Mouse (Mus musculus) ES-Bruce4 (cell line): Measurements from ENCODE around the gene Golt1b. TPM values are rescaled to one million over a fixed set of nuclear protein-coding genes. Genes with fewer than 3 reads are reported as not detected.
"Not testable (repeated sequence)": the region's sequence is repeated elsewhere in the genome, so short reads cannot be mapped to it uniquely, and the experiment has no call there.

Experiments
- H3K27ac ChIP-seq: 2 replicates; pipeline ENCODE4 v1.5.1; 2012; ENCODE audit warnings: low read length, inconsistent platforms; ENCODE audit not compliant: insufficient read depth
- H3K27me3 ChIP-seq: 2 replicates; pipeline ENCODE4 v1.6.1; 2012; ENCODE audit warnings: mild to moderate bottlenecking, low read length, inconsistent platforms; ENCODE audit not compliant: control insufficient read depth, poor library complexity, insufficient read depth, severe bottlenecking
- H3K36me3 ChIP-seq: 2 replicates; pipeline ENCODE4 v1.6.1; 2012; ENCODE audit warnings: inconsistent platforms, mild to moderate bottlenecking, low read length, moderate library complexity; ENCODE audit not compliant: control insufficient read depth, poor library complexity, insufficient read depth, severe bottlenecking
- H3K4me1 ChIP-seq: one replicate; pipeline ENCODE4 v1.8.1; 2011; ENCODE audit warnings: low read length; ENCODE audit not compliant: control insufficient read depth, insufficient read depth
- H3K4me3 ChIP-seq: 2 replicates; pipeline ENCODE4 v1.5.1; 2011; ENCODE audit warnings: low read depth, mild to moderate bottlenecking, low read length
- H3K9ac ChIP-seq: 2 replicates; pipeline ENCODE4 v1.6.1; 2012; ENCODE audit warnings: low read depth, mild to moderate bottlenecking, inconsistent platforms; ENCODE audit not compliant: poor library complexity, severe bottlenecking
- H3K9me3 ChIP-seq: replicated peaks from 2 replicates; pipeline ENCODE4 v1.6.1; 2012; ENCODE audit warnings: mild to moderate bottlenecking, low read length, inconsistent platforms; ENCODE audit not compliant: control insufficient read depth, poor library complexity, insufficient read depth, severe bottlenecking
- CTCF ChIP-seq: IDR thresholded peaks from one replicate; pipeline ENCODE4 v1.8.1; 2011; ENCODE audit warnings: low read depth, low read length
- EP300 ChIP-seq: IDR thresholded peaks from 2 replicates; pipeline ENCODE4 v1.6.1; 2011; ENCODE audit warnings: low read depth, low read length; ENCODE audit not compliant: insufficient read depth
- POLR2A ChIP-seq: IDR thresholded peaks from one replicate; pipeline ENCODE4 v1.8.1; 2011; ENCODE audit warnings: low read length; ENCODE audit not compliant: insufficient read depth
- polyA plus RNA-seq: library from polyadenylated mRNA; stranded (reverse); fragments of >200 nt; gene quantifications from 2 replicates; pipeline ENCODE4 v1.2.4, GENCODE M21; 2011; ENCODE audit warnings: low read depth; ENCODE audit not compliant: missing spikeins, insufficient read depth, insufficient read length

The Golt1b gene
- polyA plus RNA-seq, 1 experiment = 61.4 TPM

DNA sequence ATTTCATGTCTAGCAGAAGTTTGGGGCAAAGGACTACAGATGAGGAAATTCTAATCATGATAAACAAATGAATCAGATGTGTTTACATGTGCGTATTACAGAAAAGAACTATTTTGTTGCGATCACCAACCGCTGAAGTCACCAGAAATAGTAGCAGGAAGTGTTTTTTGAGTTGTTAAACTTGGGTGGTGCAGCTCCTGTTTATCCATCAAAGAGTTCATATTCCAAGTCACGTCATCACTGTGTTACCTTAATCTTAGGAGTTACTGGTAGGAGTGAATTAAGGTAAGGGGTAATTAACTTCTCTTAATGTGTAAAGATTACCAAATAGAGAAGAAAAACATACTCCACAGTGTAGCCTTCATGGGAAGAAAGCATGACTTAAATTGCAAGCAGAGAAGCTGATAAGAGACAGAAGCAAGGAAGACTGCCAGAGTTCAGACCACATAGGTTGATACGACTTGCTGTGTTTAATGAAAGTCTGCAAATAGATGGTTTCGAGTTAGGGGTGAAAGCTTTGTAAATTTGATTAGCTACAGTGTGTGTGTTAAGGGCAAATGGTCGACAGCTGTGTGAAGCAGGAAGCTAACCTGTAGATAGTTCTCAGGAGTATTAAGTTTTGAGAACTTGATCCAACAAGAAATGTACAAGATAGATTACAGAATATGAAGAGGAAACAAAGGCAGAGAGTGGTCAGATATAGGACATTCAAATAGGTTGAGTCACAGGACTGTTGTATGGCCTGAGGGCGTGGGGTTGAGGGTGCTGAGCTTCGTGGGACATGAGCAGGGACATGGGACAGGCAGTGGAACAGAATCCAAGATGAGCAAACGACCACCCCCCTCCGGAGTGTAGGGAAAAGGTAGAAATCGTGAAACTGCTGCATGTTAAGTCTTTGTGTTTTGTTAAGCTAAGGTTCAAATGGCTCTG, 40.6 kb upstream of the Golt1b start:
- Histone ChIP-seq H3K27me3 (no peaks in the 10 kb centered on the region), H3K9me3 (no peaks in the 10 kb centered on the region), H3K4me1 (no peaks in the 10 kb centered on the region), H3K4me3 (peak overlapping the region; percentile 82), H3K27ac (no peak overlapping the region), H3K9ac (peak overlapping the region; percentile 35), H3K36me3 (no peaks in the 10 kb centered on the region; the same call in 1 of the 2 replicates)
- no peak for TF ChIP-seq EP300
- no peak for TF ChIP-seq POLR2A
- no peak for TF ChIP-seq CTCF

DNA sequence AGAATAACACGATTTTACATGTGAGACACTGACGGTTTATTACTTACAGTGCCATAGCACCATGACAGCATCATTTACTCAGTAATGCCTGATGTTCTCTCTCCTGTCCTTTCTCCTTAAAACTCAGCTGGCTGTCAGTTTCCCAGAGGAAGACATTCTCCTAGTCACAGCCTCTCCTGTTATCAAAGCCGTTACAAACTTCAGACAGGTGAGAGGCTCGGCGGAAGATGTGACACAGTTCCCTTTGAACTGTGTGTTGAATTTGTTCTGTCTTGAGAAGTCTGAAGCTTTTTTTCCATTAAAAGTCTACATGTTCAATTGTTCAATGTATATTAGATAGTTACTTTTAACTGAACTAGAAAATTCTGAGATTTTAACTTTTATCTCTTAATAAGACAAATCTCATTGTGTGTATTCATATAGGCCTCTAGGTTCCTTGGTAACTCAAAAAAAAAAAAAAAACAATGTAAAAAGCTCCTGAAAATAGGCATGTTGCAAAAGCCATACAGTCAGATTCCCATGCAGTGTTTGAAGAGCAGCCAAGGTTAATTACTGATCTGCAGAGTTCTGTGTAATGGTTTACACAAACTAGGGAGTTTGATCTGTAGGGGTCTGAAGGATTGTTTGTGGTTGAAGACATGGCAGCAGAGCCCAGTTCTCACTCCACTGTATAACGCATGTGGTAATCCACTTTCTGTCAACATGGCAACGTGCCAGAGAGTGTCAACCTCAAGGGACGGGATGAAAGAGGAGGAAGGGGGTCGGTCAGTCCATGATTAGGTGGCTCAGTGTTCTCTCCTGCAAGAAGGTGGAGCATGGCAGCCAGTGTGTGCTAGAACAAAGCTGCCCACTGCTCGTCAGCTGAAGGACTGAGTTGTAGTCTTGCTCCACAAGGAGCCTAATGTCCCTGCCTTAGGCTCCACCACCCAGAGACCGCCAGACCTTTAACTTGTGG, 39.3 kb upstream of the Golt1b start:
- H3K4me3 ChIP-seq = no peak overlapping the region
- H3K27me3 ChIP-seq = no peaks in the 10 kb centered on the region
- H3K9ac ChIP-seq = no peak overlapping the region
- TF ChIP-seq CTCF (no peak), EP300 (no peak), POLR2A (no peak)
- no peaks in the 10 kb centered on the region; the same call in 1 of the 2 replicates for H3K36me3 ChIP-seq
- no peak overlapping the region for H3K27ac ChIP-seq
- no peaks in the 10 kb centered on the region for H3K4me1 ChIP-seq
- no peaks in the 10 kb centered on the region for H3K9me3 ChIP-seq

DNA sequence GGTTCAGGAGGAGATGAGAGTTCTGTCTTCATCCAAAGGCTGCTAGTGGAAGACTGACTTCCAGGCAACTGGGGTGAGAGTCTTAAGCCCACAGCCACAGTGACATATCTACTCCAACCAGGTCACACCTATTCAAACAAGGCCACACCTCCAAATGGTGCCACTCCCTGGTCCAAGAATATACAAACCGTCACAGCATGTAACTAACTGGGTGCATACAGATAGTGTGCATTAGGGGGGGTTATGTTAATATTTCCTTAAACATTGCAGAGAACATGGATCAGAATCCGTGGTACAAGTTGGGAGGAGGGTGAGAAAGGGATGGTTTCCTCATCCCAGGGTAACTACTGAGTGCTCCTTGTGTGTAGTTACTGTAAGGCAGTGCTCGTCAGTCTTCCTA, 34.9 kb upstream of the Golt1b start:
- H3K9ac ChIP-seq, H3K27me3 ChIP-seq, H3K9me3 ChIP-seq, H3K4me1 ChIP-seq, H3K4me3 ChIP-seq, H3K27ac ChIP-seq, H3K36me3 ChIP-seq: not testable (repeated sequence)

DNA sequence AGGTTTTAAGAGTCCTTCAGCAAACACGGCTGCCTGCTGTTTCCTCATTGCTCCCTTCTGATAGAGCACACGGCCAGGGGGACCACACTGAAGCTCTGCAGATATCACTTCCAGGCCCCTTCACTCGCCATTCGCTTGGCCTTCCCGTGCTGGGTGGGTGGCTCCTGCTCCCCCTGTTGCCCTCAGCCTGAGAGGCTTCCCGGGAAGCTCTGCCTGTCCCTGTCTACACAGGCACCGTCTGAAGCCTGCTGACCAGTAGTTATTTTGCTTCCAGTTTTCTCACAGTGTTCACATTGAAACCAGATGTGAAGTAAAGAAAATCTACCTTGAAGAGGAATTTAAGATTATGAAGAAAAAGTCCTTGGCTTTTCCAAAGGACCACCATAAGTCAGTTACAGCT, 29.9 kb upstream of the Golt1b start:
- Histone ChIP-seq H3K9me3 (no peaks in the 10 kb centered on the region), H3K4me1 (no peaks in the 10 kb centered on the region), H3K4me3 (no peak overlapping the region), H3K27ac (no peak overlapping the region), H3K27me3 (no peaks in the 10 kb centered on the region), H3K36me3 (peaks cover 6% of the 10 kb centered on the region; the same call in 1 of the 2 replicates), H3K9ac (no peak overlapping the region)
- no peak for TF ChIP-seq CTCF
- no peak for TF ChIP-seq EP300
- no peak for TF ChIP-seq POLR2A

DNA sequence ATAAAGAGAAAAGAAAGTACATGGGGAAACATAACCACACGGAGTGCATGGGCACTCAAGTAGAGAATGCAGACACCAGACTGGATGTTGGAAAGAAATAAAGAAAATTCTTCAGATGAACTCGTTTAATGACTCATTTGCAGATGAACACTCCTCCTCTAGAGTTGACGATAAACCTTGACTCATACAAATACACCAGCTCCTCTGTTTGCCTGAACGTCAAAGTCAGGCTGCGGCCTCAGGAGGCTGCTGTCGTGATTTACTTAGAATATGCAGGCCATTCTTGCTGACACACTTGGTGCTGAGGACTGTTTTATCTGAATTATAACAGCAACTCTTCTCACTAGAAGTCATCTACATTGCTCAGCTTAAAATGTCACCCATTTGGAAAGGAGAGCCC, 25.0 kb upstream of the Golt1b start:
- H3K9me3 ChIP-seq = no peaks in the 10 kb centered on the region
- peaks cover 13% of the 10 kb centered on the region for H3K36me3 ChIP-seq
- no peak overlapping the region for H3K4me3 ChIP-seq
- no peak overlapping the region for H3K27ac ChIP-seq
- H3K4me1 ChIP-seq = no peaks in the 10 kb centered on the region
- no peaks in the 10 kb centered on the region for H3K27me3 ChIP-seq
- H3K9ac ChIP-seq = no peak overlapping the region
- TF ChIP-seq CTCF (no peak), POLR2A (no peak), EP300 (no peak)
